Mouse (Mus musculus) right cerebral cortex, postnatal 36 days (tissue): Measurements from ENCODE around the gene Slc36a4.

Experiments
- DNase-seq, 2 experiments: peaks; one replicate each; pipeline ENCODE4 v3.0.0; 2022; ENCODE audit warnings: low spot score in 2 of 2, mixed read lengths in 1 of 2

Slc36a4 gene

DNA sequence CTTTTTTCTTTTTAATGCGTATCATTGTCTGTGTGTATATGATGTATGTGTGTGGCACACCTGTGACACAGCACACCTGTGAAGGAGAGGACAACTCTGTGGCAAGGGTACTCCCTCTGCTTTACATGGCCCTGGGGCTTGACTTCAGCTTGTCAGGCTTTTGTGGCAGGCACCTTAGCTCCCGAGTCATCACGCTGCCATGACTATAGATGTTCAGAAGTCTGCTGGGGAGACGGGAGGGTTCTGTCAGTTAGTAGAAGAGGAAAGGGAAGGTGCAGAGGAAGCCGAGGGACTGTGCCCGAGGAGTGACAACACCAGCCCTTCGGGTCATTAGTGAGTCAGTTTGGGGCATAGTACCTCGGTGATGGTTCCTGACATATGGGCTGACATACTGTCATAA lies 13.0 kb downstream of the Slc36a4 start:
- no peak for DNase-seq

DNA sequence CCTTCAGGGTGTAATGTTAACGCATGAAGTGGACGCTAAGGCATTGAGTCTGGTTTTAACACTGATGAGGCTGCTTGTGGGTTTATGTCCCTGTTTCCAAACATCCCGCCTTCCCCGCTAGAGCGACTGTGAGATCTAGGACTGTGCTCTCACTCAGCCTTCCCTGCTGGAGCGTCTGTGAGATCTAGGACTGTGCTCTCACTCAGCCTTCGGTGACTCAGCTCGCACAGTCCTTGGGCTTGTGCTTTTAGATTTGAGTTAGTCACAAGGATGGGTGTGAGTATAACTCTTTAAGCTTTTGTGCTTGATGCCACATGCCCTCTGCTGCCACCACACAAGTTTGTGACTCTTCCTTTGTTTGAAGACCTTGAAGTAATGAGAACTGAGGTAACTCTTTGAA lies 17.6 kb downstream of the Slc36a4 start:
- no peak for DNase-seq

- DNase-seq: no peak
These were observed 22.5 kb downstream of the Slc36a4 start for GRCm38 (mm10) chr9:15731758-15732748.

GRCm38 (mm10) chr9:15734056-15734866 lies 24.7 kb downstream of the Slc36a4 start:
- DNase-seq: no peak

- DNase-seq: no peak
These were observed 25.3 kb downstream of the Slc36a4 start for GRCm38 (mm10) chr9:15734867-15735131.

DNA sequence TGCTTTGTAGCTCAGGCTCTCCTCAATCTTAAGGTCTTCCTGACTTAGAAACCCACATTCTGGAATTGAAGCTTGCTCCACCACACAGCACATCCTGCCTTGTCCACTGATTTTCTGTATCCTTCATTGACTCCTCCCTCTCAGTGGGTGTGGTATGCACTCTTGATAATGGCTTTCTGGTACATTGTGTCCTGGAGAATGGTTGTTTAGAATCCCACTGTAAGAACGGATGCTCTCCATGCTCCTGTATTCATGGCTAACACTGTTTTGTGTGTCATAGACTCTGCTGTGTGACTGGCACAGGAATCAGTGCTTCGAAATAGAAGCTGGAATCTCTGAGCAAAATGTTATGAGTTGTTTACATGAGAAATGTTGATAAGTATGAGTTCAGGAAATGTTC lies 28.0 kb downstream of the Slc36a4 start:
- no peak for DNase-seq

DNA sequence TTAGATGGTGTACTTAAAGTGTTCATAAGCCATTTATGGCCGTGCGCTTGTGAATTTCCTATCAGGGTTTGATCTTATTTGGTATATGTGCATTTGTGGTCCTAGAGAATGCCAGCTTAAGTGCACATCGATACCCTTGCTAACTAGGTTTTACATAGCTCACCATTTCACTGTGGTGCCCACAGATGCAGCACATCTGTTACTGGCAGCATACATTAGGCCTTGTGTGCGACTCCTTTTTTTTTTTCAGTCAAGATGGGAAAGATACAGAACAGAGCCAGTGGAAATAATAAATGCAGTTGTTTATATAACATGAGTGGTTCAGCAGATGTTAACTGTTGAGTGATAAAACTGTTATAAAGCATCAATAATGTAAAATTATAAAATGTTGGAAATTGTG lies 31.9 kb downstream of the Slc36a4 start:
- DNase-seq: no peak

GRCm38 (mm10) chr9:15741931-15742330 lies 32.4 kb downstream of the Slc36a4 start:
- DNase-seq: no peak

DNA sequence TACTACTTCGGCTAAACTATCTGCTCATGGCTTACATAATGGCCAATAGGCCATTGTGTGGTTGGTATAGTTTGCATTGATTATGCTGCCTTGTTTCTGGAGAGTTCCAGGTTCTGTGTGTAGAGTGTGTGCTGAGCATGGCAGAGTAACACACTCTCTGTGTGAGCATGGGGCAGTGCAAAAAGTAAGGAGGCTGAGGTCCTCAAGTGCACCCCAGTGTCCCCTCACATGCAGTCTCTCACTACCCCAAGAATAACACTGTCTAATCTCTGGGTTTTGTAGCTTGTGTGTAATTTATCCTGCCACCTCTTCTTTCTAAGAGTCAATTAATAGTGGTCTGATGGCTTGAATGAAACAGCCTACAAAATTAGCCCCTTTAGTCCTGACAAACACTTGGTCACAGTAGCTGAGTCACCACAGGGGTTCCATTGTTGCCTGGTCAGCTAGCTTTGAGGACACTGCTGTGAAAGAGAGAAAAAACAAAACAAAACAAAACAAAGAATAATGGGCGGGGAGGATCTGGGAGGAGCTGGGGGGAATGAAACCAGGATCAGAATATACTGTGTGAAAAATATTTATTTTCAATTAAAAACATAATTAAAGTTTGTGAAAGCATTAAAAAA lies 36.6 kb downstream of the Slc36a4 start:
- no peak for DNase-seq

DNA sequence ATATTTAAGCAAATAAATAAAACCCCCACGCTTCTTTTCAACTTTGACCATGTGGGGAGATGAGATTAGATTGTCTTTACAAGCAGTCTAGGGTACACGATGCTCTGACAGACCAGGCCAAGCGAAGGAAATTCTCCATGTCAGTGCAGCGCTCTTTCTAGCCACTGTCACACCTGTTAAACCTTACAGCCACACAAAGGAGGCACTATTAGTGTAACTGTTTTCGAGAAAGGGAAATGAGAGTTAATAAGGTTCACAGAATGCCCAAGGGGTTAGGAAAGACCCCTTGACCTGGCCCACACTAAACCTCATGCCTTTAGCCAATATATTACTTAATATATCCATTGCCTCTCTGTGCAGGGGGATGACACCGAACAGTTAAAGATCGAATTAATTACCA lies 37.1 kb downstream of the Slc36a4 start:
- DNase-seq: no peak

GRCm38 (mm10) chr9:15748383-15748782 lies 38.8 kb downstream of the Slc36a4 start:
- DNase-seq: no peak

- no peak for DNase-seq
These were observed 49.8 kb downstream of the Slc36a4 start for GRCm38 (mm10) chr9:15759318-15759717.

DNA sequence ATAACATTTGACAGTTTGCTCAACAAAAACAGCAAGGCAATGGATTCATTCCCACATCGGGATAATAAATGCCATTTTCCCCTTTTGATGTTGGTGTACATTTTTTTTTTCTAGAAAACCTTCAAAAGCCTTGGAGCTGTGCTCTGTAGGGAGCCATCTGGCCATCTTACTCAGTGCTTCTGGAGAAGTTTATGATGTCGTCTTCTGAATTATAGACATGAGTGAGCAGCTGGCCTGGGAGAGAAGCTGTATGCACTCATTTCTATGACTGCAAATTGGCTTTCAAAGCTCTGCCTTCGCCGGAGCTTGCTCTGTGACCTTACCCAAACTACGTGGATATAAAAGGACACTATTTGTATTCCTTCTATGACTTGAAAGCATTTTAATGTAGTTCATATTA lies 56.8 kb downstream of the Slc36a4 start:
- no peak for DNase-seq

DNA sequence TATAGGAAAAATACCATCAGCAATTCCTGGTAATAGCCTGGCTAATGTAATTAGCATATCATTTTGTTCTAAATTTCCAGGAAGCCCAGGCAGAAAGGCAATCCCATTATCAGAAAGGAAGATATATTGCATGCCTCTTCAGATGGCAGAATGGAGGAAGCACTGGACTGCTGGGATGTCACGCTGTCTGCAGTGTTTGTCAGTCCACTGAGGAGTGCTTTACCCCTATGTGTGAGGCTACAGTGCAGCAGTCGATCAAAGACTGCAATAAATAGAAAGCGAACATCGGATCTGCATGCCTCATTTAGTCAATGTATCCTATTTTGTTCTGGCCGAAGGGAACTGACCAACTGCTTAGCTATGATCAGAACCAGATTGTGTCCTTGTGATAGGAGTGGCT lies 57.3 kb downstream of the Slc36a4 start:
- no peak for DNase-seq

DNA sequence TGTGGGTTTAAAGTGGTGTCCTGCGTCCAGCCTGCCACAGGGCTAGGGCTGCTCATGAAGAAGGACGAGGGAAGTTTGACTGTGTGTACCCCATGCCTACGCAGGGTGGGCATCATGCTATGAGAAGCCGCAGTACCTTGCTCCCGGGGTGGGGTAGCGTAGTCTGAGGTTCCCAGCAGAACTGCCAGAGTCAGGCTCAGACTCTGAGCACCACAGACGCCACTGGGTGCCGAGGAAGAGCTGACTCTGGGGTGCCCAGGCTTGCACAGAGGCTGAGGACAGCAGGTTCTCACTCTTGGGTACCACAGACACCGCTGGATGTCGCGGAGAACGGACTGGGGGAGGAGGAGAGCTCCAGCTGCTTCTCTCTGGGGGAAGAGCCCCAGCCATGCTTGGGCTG lies 63.2 kb downstream of the Slc36a4 start:
- no peak for DNase-seq

DNA sequence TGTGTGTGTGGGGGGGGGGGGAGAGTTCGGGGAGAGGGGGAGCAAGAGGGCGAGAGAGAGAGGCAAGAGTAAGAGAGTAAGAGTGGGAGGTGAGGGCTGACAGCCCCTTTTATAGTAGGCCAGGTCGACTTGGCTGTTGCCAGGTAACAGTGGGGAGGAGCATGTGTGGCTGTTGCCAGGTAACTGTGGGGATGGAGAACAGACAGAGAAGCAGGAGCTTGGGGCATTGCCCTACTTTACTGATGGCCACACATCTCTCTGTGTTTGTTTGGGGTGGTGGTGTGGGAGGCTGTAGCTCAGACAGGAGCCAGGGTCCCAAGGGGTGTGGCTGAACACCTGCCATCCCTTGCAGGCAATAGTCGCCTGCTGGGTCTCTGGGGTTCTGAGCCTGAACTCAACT lies 63.9 kb downstream of the Slc36a4 start:
- DNase-seq: no peak

GRCm38 (mm10) chr9:15774911-15775310 lies 65.4 kb downstream of the Slc36a4 start:
- no peak for DNase-seq

DNA sequence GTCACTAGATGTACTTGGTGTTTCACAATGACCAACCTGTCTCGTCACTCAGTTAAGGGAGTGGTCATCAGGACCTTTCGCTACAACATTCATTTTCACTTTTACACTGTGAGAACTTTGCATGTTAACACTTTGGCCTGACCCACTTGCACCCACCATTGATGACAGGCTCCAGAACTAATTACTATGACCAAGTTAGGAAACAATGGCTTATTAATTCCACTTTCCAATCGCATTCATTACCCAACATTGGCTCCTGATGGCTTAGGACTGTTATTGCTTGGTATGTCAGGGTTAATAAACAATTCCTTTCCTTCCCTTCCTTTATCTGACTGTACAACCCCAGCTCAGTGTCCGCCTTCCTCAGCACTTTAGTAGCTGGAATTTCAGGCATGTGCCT lies 72.4 kb downstream of the Slc36a4 start:
- no peak for DNase-seq

GRCm38 (mm10) chr9:15786192-15786591 lies 76.7 kb downstream of the Slc36a4 start:
- DNase-seq: no peak

GRCm38 (mm10) chr9:15786610-15787009 lies 77.1 kb downstream of the Slc36a4 start:
- DNase-seq: no peak

DNA sequence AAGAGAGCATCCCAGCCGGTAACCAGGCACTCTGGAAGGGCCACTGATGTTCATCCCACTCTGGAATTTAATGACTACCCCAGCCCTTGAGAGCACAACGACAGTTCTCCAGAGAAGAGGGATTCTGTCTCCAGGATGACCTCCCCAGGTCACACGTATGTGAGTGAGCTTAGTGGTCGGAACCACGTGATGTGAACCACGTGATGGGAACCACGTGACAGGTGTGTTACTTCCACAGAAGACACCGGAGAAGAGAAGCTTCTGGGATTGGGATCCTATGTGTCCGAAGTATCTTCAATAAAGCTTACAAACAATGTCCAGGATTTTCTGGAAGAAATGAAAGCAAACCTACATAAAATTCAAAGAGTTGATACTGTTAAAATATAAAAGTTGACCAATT lies 82.5 kb downstream of the Slc36a4 start:
- no peak for DNase-seq
